Mouse (Mus musculus): ENCODE measurements at regions not wholly inside any gene's neighbourhood (a gene's known extent, or its start where the extent isn't known, plus 50 kb on each side); places are given as distances from the start of the nearest gene placed in this dataset.
"Not testable (repeated sequence)": the region's sequence is repeated elsewhere in the genome, so short reads cannot be mapped to it uniquely, and the experiment has no call there.

- no peak for DNase-seq
Measured at GRCm38 (mm10) chr1:16904690-16905089, 811.6 kb upstream of the 4930444P10Rik start.

GRCm38 (mm10) chr1:16868383-16868782 lies 775.3 kb upstream of the 4930444P10Rik start:
- DNase-seq = not testable (repeated sequence)

GRCm38 (mm10) chr1:16867086-16867835 lies 774.1 kb upstream of the 4930444P10Rik start:
- not testable (repeated sequence) for DNase-seq

GRCm38 (mm10) chr1:16837111-16837510 lies 744.0 kb upstream of the 4930444P10Rik start:
- no peak for DNase-seq

GRCm38 (mm10) chr1:16824709-16825108 lies 731.6 kb upstream of the 4930444P10Rik start:
- not testable (repeated sequence) for DNase-seq

DNA sequence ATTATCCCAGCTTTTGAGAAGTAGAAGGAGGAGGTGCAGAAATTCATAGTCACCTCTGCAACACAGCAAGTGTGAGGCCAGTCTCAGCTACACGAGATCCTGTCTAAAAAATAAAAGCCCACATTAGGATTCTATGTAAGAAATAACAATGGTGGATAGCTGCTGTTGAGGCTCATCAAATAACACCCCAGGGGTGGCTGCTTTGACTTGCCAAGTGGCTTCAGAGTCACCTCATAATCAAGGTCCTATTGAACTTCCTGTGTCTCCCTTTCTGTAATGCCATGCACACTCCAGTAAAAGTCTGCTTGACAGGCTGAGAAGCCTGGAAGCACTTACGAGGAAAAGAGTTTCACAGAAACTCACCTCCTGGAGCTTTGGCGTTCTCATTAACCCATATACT lies 730.9 kb upstream of the 4930444P10Rik start:
- DNase-seq = no peak

DNA sequence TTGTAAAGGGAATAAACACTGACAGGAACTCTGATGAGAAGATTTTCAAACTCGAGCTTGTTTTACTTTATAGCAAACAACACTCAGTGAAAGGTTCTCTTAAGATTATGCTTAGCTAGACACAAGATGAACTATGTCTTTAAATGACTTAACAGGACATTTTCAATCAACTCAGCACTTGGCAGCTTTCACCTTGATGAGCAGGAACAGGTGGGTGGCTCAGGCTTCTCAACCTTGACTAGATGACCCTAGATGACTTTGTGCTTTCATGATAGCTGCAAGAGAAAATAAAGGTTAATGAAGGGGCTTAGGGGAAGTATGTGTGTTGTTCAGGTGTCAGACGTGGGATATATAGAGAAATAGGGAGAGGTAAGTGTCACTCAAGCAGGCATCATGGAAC lies 728.1 kb upstream of the 4930444P10Rik start:
- no peak for DNase-seq

GRCm38 (mm10) chr1:16816572-16816971 lies 723.4 kb upstream of the 4930444P10Rik start:
- DNase-seq = no peak

GRCm38 (mm10) chr1:16815731-16816130 lies 722.6 kb upstream of the 4930444P10Rik start:
- peak; percentile 13 for DNase-seq

DNA sequence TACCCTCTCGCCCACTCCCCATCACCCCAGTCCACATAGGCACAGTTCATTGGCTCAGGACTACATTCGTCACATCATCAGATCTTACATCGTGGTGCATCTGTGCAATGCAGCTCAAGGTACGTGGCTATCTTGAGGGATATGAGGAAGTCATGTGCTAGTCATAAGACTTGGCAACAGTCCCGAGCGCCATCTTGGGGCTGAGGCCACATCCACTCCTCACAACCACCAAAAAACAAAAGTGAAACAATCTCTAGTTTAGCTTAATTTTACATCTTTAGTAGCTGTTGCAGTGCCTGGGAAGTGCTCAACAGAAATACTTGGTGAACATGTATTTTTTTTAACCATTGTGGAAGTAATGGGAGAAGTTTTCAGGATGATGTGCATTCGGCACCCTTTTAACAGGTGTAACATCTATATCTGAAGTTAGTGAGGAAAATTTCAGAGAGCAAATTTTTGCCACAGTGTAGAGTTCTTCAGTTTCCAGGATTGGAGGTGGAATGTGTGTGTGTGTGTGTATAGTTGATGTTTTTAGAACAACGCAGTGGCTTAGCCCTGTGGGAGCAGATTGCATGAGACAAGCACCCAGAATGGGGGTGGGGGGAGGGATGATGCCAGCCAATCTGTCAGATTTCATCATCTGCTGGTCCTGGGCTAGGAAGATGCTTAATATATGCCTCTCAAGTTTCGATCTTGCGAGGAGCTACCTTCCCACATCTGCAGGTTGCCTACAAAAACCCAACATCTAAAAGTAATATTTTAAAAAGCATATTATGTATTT lies 716.4 kb upstream of the 4930444P10Rik start:
- no peak for DNase-seq

DNA sequence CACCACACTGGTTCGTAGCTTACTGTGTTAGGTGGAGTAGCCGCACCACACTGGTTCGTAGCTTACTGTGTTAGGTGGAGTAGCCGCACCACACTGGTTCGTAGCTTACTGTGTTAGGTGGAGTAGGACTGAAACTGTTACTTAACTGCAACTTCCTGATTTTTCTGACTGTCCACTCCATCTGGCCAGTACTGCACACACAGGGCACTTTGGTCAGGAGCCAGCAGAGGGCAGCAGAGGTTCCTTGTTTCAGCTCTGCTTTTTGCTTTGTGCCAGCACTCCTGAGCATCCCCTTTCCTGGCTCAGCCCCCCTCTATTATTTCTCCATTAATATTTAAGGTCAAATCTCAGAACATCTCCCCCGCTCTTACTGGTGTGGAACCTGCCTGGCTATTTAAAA lies 705.2 kb upstream of the 4930444P10Rik start:
- DNase-seq = peak; percentile 90

- DNase-seq = no peak
Measured at GRCm38 (mm10) chr1:16796449-16796848, 703.3 kb upstream of the 4930444P10Rik start.

GRCm38 (mm10) chr1:16790733-16791309 lies 697.7 kb upstream of the 4930444P10Rik start:
- no peak for DNase-seq

GRCm38 (mm10) chr1:16779791-16780190 lies 686.7 kb upstream of the 4930444P10Rik start:
- DNase-seq = peak; percentile 22

DNA sequence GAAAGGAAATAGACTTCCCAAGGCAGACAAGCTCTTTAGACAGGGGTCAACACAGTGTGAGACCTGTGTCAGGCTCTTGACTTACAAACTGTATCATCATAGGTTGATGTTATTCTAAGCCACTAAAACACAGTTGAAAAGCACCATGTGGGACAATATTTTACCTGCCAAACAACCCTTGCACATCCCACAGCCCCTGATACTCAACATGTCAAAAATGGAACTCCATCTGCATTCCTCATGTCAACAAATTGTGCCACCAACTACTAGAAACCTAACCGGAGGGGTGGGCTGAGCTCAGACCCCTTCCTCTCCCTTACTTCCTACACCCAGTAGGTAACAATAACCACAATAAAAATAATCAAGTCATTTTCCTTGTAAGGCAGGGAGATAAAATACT lies 667.8 kb upstream of the 4930444P10Rik start:
- DNase-seq = no peak

Measured in cerebellum, adult 8-10 months (tissue).